Mouse (Mus musculus) kidney, postnatal 14 days (tissue): ENCODE results near the gene Adgrl2.

ENCODE experiments used
- DNase-seq: peaks from one replicate; pipeline ENCODE4 v3.0.0; 2022; ENCODE audit warnings: mixed read lengths

Adgrl2 gene

GRCm38 (mm10) chr3:148920881-148921280, 69.5 kb downstream of the Adgrl2 start:
- peak; percentile 31 for DNase-seq

- DNase-seq: no peak
These were observed 71.9 kb downstream of the Adgrl2 start for GRCm38 (mm10) chr3:148918425-148918824.

- no peak for DNase-seq
These were observed 72.5 kb downstream of the Adgrl2 start for GRCm38 (mm10) chr3:148917837-148918236.

- DNase-seq: no peak
These were observed 74.1 kb downstream of the Adgrl2 start for GRCm38 (mm10) chr3:148916226-148916625.

GRCm38 (mm10) chr3:148912944-148913684, 77.2 kb downstream of the Adgrl2 start:
- no peak for DNase-seq

GRCm38 (mm10) chr3:148912536-148912935, 77.8 kb downstream of the Adgrl2 start:
- DNase-seq: no peak

- DNase-seq: no peak
These were observed 82.5 kb downstream of the Adgrl2 start for GRCm38 (mm10) chr3:148907873-148908272.

- peak; percentile 35 for DNase-seq
These were observed 83.2 kb downstream of the Adgrl2 start for GRCm38 (mm10) chr3:148907024-148907778.

GRCm38 (mm10) chr3:148905906-148906779, 84.2 kb downstream of the Adgrl2 start:
- no peak for DNase-seq

- no peak for DNase-seq
These were observed 84.9 kb downstream of the Adgrl2 start for GRCm38 (mm10) chr3:148905435-148905834.

GRCm38 (mm10) chr3:148899857-148900256, 90.5 kb downstream of the Adgrl2 start:
- no peak for DNase-seq

GRCm38 (mm10) chr3:148899416-148899815, 90.9 kb downstream of the Adgrl2 start:
- DNase-seq: no peak

GRCm38 (mm10) chr3:148898535-148899250, 91.7 kb downstream of the Adgrl2 start:
- no peak for DNase-seq

- DNase-seq: no peak
These were observed 94.1 kb downstream of the Adgrl2 start for GRCm38 (mm10) chr3:148896281-148896680.

GRCm38 (mm10) chr3:148895396-148896109, 94.8 kb downstream of the Adgrl2 start:
- DNase-seq: no peak

GRCm38 (mm10) chr3:148894867-148895266, 95.5 kb downstream of the Adgrl2 start:
- no peak for DNase-seq

GRCm38 (mm10) chr3:148887902-148888301, 102.5 kb downstream of the Adgrl2 start:
- DNase-seq: no peak

GRCm38 (mm10) chr3:148886956-148887355, 103.4 kb downstream of the Adgrl2 start:
- DNase-seq: peak; percentile 83

- no peak for DNase-seq
These were observed 104.2 kb downstream of the Adgrl2 start for GRCm38 (mm10) chr3:148885980-148886668.

GRCm38 (mm10) chr3:148885184-148885583, 105.2 kb downstream of the Adgrl2 start:
- no peak for DNase-seq

GRCm38 (mm10) chr3:148881431-148881830, 108.9 kb downstream of the Adgrl2 start:
- DNase-seq: no peak
